Mouse (Mus musculus) heart, embryonic 16.5 days (tissue): ENCODE measurements around the gene Cbx6. TPM values are rescaled to one million over a fixed set of nuclear protein-coding genes. Genes with fewer than 3 reads are reported as not detected.
A peak's percentile ranks its signal among the peaks of the same experiment; 100 is the strongest.

Source experiments
- ATAC-seq: fragments of 200-750 bp; cut with Nextera tagmentation; replicated peaks from 2 replicates; pipeline ENCODE4 v1.8.0; 2017; ENCODE audit warnings: moderate number of reproducible peaks; ENCODE audit not compliant: insufficient read depth, low FRiP score; ENCODE audit errors: extremely low read depth
- H3K27ac ChIP-seq: fragments of 300-500 bp; sonication (generic); 2 replicates; pipeline ENCODE4 v1.5.1; 2014; ENCODE audit warnings: mild to moderate bottlenecking, low read length, control low read depth, moderate library complexity
- H3K27me3 ChIP-seq: fragments of 300-500 bp; sonication (generic); 2 replicates; pipeline ENCODE4 v1.6.1; 2014; ENCODE audit warnings: low read length, mixed read lengths; ENCODE audit not compliant: control insufficient read depth, insufficient read depth
- H3K36me3 ChIP-seq: fragments of 300-500 bp; sonication (generic); 2 replicates; pipeline ENCODE4 v1.6.1; 2014; ENCODE audit not compliant: control insufficient read depth, insufficient read depth
- H3K4me1 ChIP-seq: fragments of 300-500 bp; sonication (generic); 2 replicates; pipeline ENCODE4 v1.6.1; 2014; ENCODE audit warnings: low read length, mixed read lengths; ENCODE audit not compliant: control insufficient read depth, insufficient read depth
- H3K4me2 ChIP-seq: fragments of 300-500 bp; sonication (generic); 2 replicates; pipeline ENCODE4 v1.6.1; 2014; ENCODE audit warnings: low read depth, mild to moderate bottlenecking, control low read depth, low read length
- H3K4me3 ChIP-seq: fragments of 300-500 bp; sonication (generic); 2 replicates; pipeline ENCODE4 v1.5.1; 2014; ENCODE audit warnings: mild to moderate bottlenecking, control low read depth, low read length
- H3K9ac ChIP-seq: fragments of 300-500 bp; sonication (generic); 2 replicates; pipeline ENCODE4 v1.6.1; 2014; ENCODE audit warnings: low read length, control low read depth
- H3K9me3 ChIP-seq: fragments of 300-500 bp; sonication (generic); replicated peaks from 2 replicates; pipeline ENCODE4 v1.6.1; 2016; ENCODE audit warnings: low read length; ENCODE audit not compliant: control insufficient read depth
- WGBS: fragments of 180-500 bp; shearing (Covaris S2); extraction: QIAGEN DNeasy Blood & Tissue Kit; methylation state at CpG from one replicate; pipeline ENCODE4 v1.1.7; 2014; 5-methylcytosine and 5-hydroxymethylcytosine counted together
- polyA plus RNA-seq: library from polyadenylated mRNA; unstranded; fragments of >200 nt; fragmentation: Nextera tagmentation; extraction: Ambion mirVana; gene quantifications from 2 replicates; pipeline ENCODE4 v1.2.1, GENCODE M21; 2015

The Cbx6 gene
- polyA plus RNA-seq, 1 experiment from 2014 or later: 57.0 TPM

- Histone ChIP-seq H3K36me3 (no peaks in the 10 kb centered on the region), H3K27ac (no peak overlapping the region), H3K27me3 (peaks cover 19% of the 10 kb centered on the region), H3K4me1 (no peaks in the 10 kb centered on the region), H3K4me2 (no peak overlapping the region), H3K4me3 (no peak overlapping the region), H3K9ac (no peak overlapping the region), H3K9me3 (no peaks in the 10 kb centered on the region)
- no peak for ATAC-seq
- 80% methylated on average over 6 of the region's 6 CpGs for WGBS
Measured at GRCm38 (mm10) chr15:79790905-79791304, 43.6 kb downstream of the Cbx6 start.

- no peak overlapping the region for H3K4me3 ChIP-seq
- ATAC-seq: no peak
- no peaks in the 10 kb centered on the region for H3K36me3 ChIP-seq
- no peak overlapping the region for H3K9ac ChIP-seq
- no peaks in the 10 kb centered on the region for H3K9me3 ChIP-seq
- no peak overlapping the region for H3K27ac ChIP-seq
- no peak overlapping the region for H3K4me2 ChIP-seq
- H3K4me1 ChIP-seq: no peaks in the 10 kb centered on the region
- peaks cover 19% of the 10 kb centered on the region for H3K27me3 ChIP-seq
- 35% methylated on average over 8 of the region's 8 CpGs for WGBS
Measured at GRCm38 (mm10) chr15:79790111-79790510, 44.4 kb downstream of the Cbx6 start.

GRCm38 (mm10) chr15:79787815-79788214, 46.7 kb downstream of the Cbx6 start:
- no peaks in the 10 kb centered on the region for H3K36me3 ChIP-seq
- H3K9me3 ChIP-seq: no peaks in the 10 kb centered on the region
- H3K4me2 ChIP-seq: no peak overlapping the region
- H3K27ac ChIP-seq: no peak overlapping the region
- 58% methylated on average over 8 of the region's 8 CpGs for WGBS
- peaks cover 18% of the 10 kb centered on the region for H3K27me3 ChIP-seq
- H3K9ac ChIP-seq: no peak overlapping the region
- no peaks in the 10 kb centered on the region for H3K4me1 ChIP-seq
- ATAC-seq: no peak
- no peak overlapping the region for H3K4me3 ChIP-seq

DNA sequence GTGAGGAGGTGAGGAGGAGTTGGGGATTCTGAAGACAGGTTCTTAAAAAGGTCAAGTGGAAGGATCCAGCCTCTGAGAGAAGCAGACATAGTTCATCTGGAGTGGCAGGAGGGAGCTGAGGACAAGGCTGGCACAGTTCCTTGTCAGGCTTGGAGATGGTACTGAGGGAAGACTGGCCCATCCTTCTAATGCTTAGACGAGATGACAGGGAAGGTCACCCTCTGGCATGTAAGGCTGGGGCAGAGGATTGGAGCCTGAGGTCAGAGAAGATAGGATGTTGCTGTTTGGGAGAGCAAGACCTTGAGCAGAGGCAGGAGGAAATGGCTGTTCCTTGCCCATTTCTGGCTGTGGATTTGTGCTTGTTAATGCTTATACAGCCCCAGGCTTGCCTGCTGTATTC, 49.4 kb downstream of the Cbx6 start:
- H3K9ac ChIP-seq: no peak overlapping the region
- H3K4me2 ChIP-seq: no peak overlapping the region
- no peaks in the 10 kb centered on the region for H3K4me1 ChIP-seq
- H3K27ac ChIP-seq: no peak overlapping the region
- no peak overlapping the region for H3K4me3 ChIP-seq
- no peak for ATAC-seq
- no peaks in the 10 kb centered on the region for H3K9me3 ChIP-seq
- WGBS: 23% methylated on average over 1 of the region's 1 CpGs
- peaks cover 14% of the 10 kb centered on the region for H3K27me3 ChIP-seq
- H3K36me3 ChIP-seq: no peaks in the 10 kb centered on the region

DNA sequence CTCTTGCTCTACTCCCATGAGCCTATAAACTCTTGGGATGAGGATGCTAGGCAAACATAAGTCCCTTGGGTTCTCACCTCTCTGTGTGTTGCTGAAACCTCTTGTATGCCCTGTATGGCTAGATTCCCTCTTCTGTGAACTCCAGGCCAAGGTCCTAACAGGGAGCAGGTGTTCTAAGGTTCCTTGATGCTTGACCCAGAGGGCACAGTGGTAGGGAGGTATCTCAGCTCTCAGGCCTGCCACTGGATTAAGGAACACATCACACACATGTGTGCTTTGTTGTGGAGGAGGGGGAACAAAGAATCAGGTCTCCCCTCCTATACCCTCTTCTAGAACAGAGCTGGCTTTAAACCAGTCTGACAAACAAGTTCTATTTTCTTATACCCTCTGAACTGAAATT, 56.7 kb downstream of the Cbx6 start, which contains the start of gene Dnal4:
Dnal4 (minus strand) TSS at position 101 of the 400 bp plus-strand sequence.
- Histone ChIP-seq H3K36me3 (no peaks in the 10 kb centered on the region), H3K9ac (no peak within 1 kb of the TSS), H3K27ac (no peak within 1 kb of the TSS), H3K4me1 (peaks cover 6% of the 10 kb centered on the region), H3K9me3 (no peaks in the 10 kb centered on the region), H3K4me2 (no peak within 1 kb of the TSS), H3K27me3 (no peaks in the 10 kb centered on the region), H3K4me3 (no peak within 1 kb of the TSS)
- ATAC-seq: no peak

DNA sequence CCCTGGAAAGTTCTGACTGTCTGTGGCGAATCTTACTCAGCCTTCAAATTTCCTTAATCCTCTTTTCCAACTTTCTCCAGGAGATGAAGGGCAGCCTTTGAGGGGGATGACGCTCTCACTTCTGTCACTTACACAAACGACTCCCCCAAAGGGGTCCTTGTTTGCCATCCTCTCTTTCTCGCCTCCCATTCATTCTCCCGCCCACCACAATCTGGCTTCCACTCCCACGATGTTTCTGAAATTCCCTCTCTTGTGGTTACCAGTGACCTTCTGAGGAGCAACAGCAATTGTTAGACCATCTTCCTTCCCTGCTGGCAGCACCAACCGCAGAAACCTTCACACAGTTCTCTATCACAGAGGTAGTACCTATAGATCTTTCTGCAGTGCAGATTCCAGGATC, 58.8 kb downstream of the Cbx6 start:
- H3K9ac ChIP-seq: no peak overlapping the region
- H3K4me1 ChIP-seq: peaks cover 16% of the 10 kb centered on the region
- no peak overlapping the region for H3K4me2 ChIP-seq
- H3K36me3 ChIP-seq: no peaks in the 10 kb centered on the region
- no peak for ATAC-seq
- WGBS: 49% methylated on average over 7 of the region's 7 CpGs
- H3K4me3 ChIP-seq: no peak overlapping the region
- no peak overlapping the region for H3K27ac ChIP-seq
- H3K9me3 ChIP-seq: no peaks in the 10 kb centered on the region
- H3K27me3 ChIP-seq: no peaks in the 10 kb centered on the region

DNA sequence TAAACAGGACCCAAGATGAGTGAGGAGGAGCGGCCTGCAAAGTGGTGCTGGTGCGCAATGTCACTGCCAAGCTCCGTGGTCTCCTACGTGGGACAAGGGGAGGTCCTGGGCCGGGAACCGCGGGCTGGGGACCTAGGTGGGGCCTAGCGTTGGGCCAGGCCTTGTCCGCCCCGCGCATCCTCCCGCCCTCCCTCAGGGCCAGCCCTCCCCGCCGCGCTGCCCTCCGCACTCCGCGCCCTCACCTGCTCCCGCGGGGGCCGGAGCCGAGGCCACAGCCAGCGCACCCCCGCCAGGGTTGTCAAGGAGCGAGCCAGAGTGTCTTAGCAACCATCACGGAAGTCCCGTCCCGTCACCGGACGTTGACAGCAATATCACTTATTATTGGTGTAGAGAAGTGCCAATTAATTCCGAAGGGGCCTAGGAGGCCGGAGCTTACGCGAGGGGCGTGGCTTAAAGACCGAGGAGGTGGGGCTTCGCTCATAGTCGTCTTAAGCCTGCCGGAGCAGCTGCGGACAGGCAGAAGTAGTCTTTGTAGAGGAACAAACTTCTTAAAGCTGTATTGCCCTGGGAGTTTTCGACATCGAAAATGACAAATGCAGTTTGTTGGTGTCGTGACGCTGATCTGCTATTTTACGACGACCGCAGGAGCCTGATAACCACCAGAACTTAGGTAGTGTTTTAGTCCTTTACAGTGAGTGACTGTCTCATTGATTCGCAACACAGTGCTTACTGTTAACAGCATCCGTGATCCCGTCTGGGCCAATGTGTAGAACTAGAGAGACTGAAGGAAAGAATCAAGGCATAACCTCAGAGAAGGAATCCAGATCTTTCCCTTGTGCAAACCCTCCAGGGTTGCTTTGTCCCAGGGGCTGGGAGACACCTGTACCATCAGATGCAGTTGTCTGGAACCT, 60.1 kb downstream of the Cbx6 start:
- ATAC-seq: peak; percentile 98

More for the DNA sequence above, 60.1 kb downstream of the Cbx6 start:
- Histone ChIP-seq H3K9ac (peak overlapping the region; percentile 84), H3K36me3 (no peaks in the 10 kb centered on the region), H3K4me3 (peak overlapping the region; percentile 87), H3K27ac (peak overlapping the region; percentile 46), H3K4me2 (peak overlapping the region; percentile 94), H3K9me3 (no peaks in the 10 kb centered on the region), H3K27me3 (no peaks in the 10 kb centered on the region), H3K4me1 (peaks cover 28% of the 10 kb centered on the region)
- under 1% methylated on average over 50 of the region's 50 CpGs for WGBS

Other genes starting within 250 kb of the Cbx6 start
- 1.3 and 1.4 TPM in 2 replicates for gene Dmc1, start 229.6 kb downstream of the Cbx6 start, polyA plus RNA-seq
- 0.75 and 1.1 TPM in 2 replicates for gene Fam227a, start 175.7 kb downstream of the Cbx6 start, polyA plus RNA-seq
- 59.5 and 59.8 TPM in 2 replicates for gene Cby1, start 175.5 kb downstream of the Cbx6 start, polyA plus RNA-seq
- 245 and 258 TPM in 2 replicates for gene Tomm22, start 163.8 kb downstream of the Cbx6 start, polyA plus RNA-seq
- 22.3 and 23.2 TPM in 2 replicates for gene Josd1, start 146.8 kb downstream of the Cbx6 start, polyA plus RNA-seq
- gene Gtpbp1, start 143.8 kb downstream of the Cbx6 start, polyA plus RNA-seq: 29.4 and 30.3 TPM in 2 replicates
- 6.2 and 7.9 TPM in 2 replicates for gene Sun2, start 92.2 kb downstream of the Cbx6 start, polyA plus RNA-seq
- gene Dnal4, start 56.8 kb downstream of the Cbx6 start, polyA plus RNA-seq: 43.5 and 45.3 TPM in 2 replicates
- 2.2 and 2.8 TPM in 2 replicates for gene Nptxr, start 29.9 kb downstream of the Cbx6 start, polyA plus RNA-seq
- not detected in 2 replicates for gene Npcd, start 451 bp downstream of the Cbx6 start, polyA plus RNA-seq
- 25.1 and 40.7 TPM in 2 replicates for gene Apobec3, start 57.0 kb upstream of the Cbx6 start, polyA plus RNA-seq
- gene Cbx7, start 136.4 kb upstream of the Cbx6 start, polyA plus RNA-seq: 1.4 and 1.7 TPM in 2 replicates
- 3.2 and 4.6 TPM in 2 replicates for gene Pdgfb, start 180.3 kb upstream of the Cbx6 start, polyA plus RNA-seq